Mouse (Mus musculus): ENCODE measurements around the gene Dpf1.

- no peak for TF ChIP-seq CTCF (IDR thresholded peaks at IDR 0.05; ENCODE audit: low read depth, low read length)
- TF ChIP-seq POLR2A (IDR thresholded peaks at IDR 0.05; ENCODE audit: borderline replicate concordance, low read depth, low read length) = no peak
Measured at GRCm38 (mm10) chr7:29313051-29313450, 9.3 kb downstream of the Dpf1 start.
